Mouse (Mus musculus): ENCODE measurements at regions not wholly inside any gene's neighbourhood (a gene's known extent, or its start where the extent isn't known, plus 50 kb on each side); places are given as distances from the start of the nearest gene placed in this dataset.

DNA sequence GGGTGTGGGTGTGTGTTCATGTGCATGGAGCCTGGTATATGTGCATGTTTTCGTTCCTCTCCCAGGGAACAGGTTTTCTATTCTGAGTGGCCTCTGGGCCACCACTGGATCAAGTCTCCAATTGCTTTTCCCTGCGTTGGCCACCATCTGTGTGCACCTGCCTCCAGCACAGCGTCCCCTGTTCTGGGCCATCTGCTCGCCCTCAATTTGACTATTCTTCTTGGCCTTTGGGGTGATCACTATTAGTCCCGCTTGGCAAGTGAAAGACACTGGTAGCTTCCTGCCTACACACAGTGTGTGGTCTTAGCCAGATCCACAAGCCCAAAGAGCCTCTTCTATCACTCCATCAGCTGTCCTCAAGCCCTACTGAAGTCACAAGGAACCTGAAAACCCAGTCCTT, 80.8 kb upstream of the Ppp1r26 start:
- H3K9me3 ChIP-seq (ENCODE audit: control insufficient read depth, low read length): no peaks in the 10 kb centered on the region
- ATAC-seq (ENCODE audit: low FRiP score): no peak
- no peak overlapping the region for H3K27ac ChIP-seq
- no peak for DNase-seq (ENCODE audit: low spot score)
- no peaks in the 10 kb centered on the region for H3K27me3 ChIP-seq (ENCODE audit: control insufficient read depth, insufficient read depth, low read length)
- no peak overlapping the region for H3K9ac ChIP-seq
- WGBS: 71% methylated on average over 5 of the region's 5 CpGs
- peaks cover 18% of the 10 kb centered on the region for H3K4me1 ChIP-seq (replicated peaks; ENCODE audit: control insufficient read depth, insufficient read depth, low read length)
- no peaks in the 10 kb centered on the region for H3K36me3 ChIP-seq (replicated peaks; ENCODE audit: control insufficient read depth, insufficient read depth)
- no peak overlapping the region for H3K4me2 ChIP-seq (replicated peaks)
- H3K4me3 ChIP-seq (replicated peaks; ENCODE audit: low read length): no peak overlapping the region

DNA sequence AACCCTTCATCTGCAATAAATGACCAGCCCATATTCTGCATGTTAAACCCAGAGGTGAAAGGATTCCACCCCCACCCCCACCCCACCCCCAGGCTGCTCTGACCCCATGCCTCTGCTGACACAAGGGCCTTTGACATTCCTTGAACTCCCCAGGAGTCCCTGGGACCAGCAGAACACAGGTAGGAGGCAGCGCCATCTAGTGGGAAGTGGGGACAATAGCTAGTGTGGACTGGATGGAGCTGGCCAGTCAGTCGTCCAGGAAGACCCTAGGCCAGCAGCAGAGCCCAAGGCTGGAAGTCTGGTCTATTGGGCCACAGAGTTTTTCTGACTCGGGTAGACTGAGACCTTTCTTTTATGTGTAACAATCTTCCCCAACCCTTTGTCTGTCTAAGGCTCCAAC, 71.8 kb upstream of the Ppp1r26 start:
- no peak overlapping the region for H3K4me3 ChIP-seq (replicated peaks; ENCODE audit: low read length)
- ATAC-seq (ENCODE audit: low FRiP score) (no peak), DNase-seq (ENCODE audit: low spot score) (peak; percentile 62)
- H3K4me2 ChIP-seq (replicated peaks): no peak overlapping the region
- H3K27me3 ChIP-seq (ENCODE audit: control insufficient read depth, insufficient read depth, low read length): no peaks in the 10 kb centered on the region
- H3K9me3 ChIP-seq (ENCODE audit: control insufficient read depth, low read length): no peaks in the 10 kb centered on the region
- peaks cover 12% of the 10 kb centered on the region for H3K4me1 ChIP-seq (replicated peaks; ENCODE audit: control insufficient read depth, insufficient read depth, low read length)
- 18% methylated on average over 3 of the region's 3 CpGs for WGBS
- no peak overlapping the region for H3K27ac ChIP-seq
- no peaks in the 10 kb centered on the region for H3K36me3 ChIP-seq (replicated peaks; ENCODE audit: control insufficient read depth, insufficient read depth)
- H3K9ac ChIP-seq: no peak overlapping the region

DNA sequence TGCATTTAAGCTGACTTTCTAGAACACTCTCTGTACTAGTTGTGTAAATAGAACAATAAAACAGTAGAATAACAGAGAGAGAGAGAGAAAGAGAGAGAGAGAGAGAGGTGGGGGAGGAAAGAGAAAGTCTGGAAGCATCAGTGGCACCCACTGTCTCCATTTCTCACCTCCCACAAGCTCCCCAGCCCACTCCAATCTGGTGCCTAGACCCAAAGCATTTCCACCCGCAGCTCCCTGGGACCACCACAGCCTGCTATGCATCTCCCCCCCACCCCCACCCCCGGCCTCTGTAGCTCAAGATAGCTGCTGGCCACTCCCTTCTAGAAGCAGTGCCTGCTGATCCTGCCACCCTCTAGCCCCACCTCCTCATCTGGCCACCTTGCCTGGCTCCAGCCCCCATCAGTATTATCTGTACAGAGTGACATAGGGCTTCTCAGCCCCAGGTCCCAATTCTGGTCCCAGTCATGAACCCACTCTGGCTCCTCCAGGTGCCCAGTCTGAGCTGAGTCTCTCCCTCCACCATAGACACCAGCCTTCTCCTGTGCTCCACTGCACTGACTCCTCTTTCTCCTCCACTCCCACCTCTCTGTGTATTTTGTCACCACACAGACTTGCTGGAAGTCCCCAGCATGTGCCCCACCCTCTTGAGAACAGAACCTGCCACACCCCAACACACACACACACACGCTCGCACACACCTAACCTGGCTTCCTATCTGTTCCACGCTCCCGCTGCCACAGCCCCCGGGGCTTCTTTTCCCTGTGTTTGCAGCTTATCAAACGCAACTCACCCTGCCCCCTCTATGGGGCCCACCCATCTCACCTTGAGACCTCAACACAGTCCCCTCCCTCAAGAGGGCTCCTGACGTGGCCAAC, 68.4 kb upstream of the Ppp1r26 start:
- DNase-seq (ENCODE audit: low spot score) (no peak), ATAC-seq (ENCODE audit: low FRiP score) (no peak)
- Histone ChIP-seq H3K4me2 (replicated peaks) (no peak overlapping the region), H3K36me3 (replicated peaks; ENCODE audit: control insufficient read depth, insufficient read depth) (no peaks in the 10 kb centered on the region), H3K4me1 (replicated peaks; ENCODE audit: control insufficient read depth, insufficient read depth, low read length) (peaks cover 12% of the 10 kb centered on the region), H3K27ac (no peak overlapping the region), H3K9me3 (ENCODE audit: control insufficient read depth, low read length) (no peaks in the 10 kb centered on the region), H3K4me3 (replicated peaks; ENCODE audit: low read length) (no peak overlapping the region), H3K9ac (no peak overlapping the region), H3K27me3 (ENCODE audit: control insufficient read depth, insufficient read depth, low read length) (no peaks in the 10 kb centered on the region)
- WGBS: 80% methylated on average over 9 of the region's 9 CpGs

DNA sequence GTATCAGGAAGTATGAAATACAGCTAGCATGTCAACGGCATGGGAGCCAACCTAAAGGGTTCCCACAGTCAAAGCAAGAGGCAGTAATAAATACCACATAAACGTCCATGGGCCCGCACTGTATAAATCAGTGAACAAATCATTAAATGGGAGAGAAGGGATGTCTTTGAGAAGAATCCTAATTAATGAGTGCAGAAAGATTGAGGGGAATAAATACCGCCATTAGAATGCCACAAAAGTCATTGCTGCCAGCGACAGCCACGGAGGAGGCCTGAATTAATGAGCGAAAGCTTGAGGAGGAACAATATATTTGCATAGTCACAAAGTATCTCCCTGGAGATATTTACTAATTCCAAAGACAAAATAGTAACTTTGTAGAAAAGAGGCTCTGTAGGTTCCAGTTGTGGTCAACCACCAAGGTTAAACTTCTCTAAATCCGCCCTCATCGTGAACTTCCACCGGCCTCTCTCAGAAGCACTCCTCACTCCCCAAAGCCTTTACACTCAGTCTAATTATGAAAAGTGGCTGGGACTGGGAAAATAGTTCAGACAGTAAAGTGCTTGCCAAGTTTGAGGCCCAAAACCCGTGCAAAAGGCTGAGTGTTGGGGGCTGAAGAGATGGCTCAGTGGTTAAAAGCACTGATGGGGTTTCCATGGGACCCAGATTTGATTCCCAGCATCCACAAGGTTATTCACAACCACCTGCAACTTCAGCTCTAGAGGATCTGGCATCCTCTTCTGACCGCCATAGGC, 64.4 kb upstream of the Ppp1r26 start:
- Histone ChIP-seq H3K9me3 (ENCODE audit: control insufficient read depth, low read length) (no peaks in the 10 kb centered on the region), H3K4me3 (replicated peaks; ENCODE audit: low read length) (no peak overlapping the region), H3K4me1 (replicated peaks; ENCODE audit: control insufficient read depth, insufficient read depth, low read length) (peaks cover 39% of the 10 kb centered on the region), H3K27ac (no peak overlapping the region), H3K36me3 (replicated peaks; ENCODE audit: control insufficient read depth, insufficient read depth) (no peaks in the 10 kb centered on the region), H3K27me3 (ENCODE audit: control insufficient read depth, insufficient read depth, low read length) (no peaks in the 10 kb centered on the region), H3K9ac (no peak overlapping the region), H3K4me2 (replicated peaks) (no peak overlapping the region)
- DNase-seq (ENCODE audit: low spot score): no peak
- ATAC-seq (ENCODE audit: low FRiP score): no peak
- WGBS: 58% methylated on average over 12 of the region's 12 CpGs

DNA sequence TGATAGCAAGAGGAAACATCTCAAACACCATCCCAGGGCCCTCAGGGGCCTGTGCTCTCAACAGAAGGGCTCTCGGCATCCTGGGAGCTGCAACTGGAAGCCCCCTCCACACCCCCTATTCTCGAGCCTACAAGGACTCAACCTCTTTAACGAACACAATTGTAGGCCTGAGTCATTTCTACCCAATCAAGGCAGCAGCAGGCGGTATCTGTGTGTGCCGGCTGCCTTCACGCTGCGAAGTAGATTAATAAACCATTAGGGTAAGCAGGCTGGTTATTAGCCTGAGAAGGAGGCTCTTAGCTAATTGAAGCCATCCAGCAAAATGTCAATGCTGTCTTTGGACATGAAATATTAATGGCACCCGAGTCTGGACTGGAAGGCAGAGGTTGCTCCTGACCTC, 61.7 kb upstream of the Ppp1r26 start:
- peak overlapping the region; percentile 67 for H3K27ac ChIP-seq
- no peak overlapping the region for H3K4me3 ChIP-seq (replicated peaks; ENCODE audit: low read length)
- 18% methylated on average over 8 of the region's 8 CpGs for WGBS
- no peak overlapping the region for H3K9ac ChIP-seq
- ATAC-seq (ENCODE audit: low FRiP score) (peak; percentile 76), DNase-seq (ENCODE audit: low spot score) (peak; percentile 60)
- peaks cover 52% of the 10 kb centered on the region for H3K4me1 ChIP-seq (replicated peaks; ENCODE audit: control insufficient read depth, insufficient read depth, low read length)
- no peaks in the 10 kb centered on the region for H3K36me3 ChIP-seq (replicated peaks; ENCODE audit: control insufficient read depth, insufficient read depth)
- no peak overlapping the region for H3K4me2 ChIP-seq (replicated peaks)
- H3K27me3 ChIP-seq (ENCODE audit: control insufficient read depth, insufficient read depth, low read length): no peaks in the 10 kb centered on the region
- H3K9me3 ChIP-seq (ENCODE audit: control insufficient read depth, low read length): no peaks in the 10 kb centered on the region

DNA sequence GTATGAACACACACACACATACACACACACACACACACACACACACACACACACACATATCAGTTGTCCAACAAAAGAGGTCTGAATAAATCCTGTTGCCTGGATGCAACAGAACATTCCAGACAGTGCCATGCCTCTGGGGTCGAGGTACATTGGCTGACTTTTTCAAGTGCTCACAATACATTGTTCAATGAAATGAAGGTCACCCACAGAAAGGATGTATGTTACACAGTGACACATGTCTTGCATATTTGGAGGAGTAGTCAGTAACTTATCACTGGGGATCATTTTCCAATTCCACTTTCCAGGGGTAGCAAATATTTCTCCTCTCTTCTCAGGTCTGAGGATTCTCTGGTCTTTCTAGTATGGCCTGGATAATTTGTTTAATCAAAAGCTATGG, 59.8 kb upstream of the Ppp1r26 start:
- Histone ChIP-seq H3K9ac (no peak overlapping the region), H3K4me3 (replicated peaks; ENCODE audit: low read length) (no peak overlapping the region), H3K27ac (peak overlapping the region; percentile 26; the same call in 1 of the 2 replicates), H3K27me3 (ENCODE audit: control insufficient read depth, insufficient read depth, low read length) (no peaks in the 10 kb centered on the region), H3K4me2 (replicated peaks) (no peak overlapping the region), H3K4me1 (replicated peaks; ENCODE audit: control insufficient read depth, insufficient read depth, low read length) (peaks cover 39% of the 10 kb centered on the region), H3K36me3 (replicated peaks; ENCODE audit: control insufficient read depth, insufficient read depth) (no peaks in the 10 kb centered on the region), H3K9me3 (ENCODE audit: control insufficient read depth, low read length) (no peaks in the 10 kb centered on the region)
- no peak for DNase-seq (ENCODE audit: low spot score)
- no peak for ATAC-seq (ENCODE audit: low FRiP score)
- WGBS: 53% methylated on average over 1 of the region's 1 CpGs

DNA sequence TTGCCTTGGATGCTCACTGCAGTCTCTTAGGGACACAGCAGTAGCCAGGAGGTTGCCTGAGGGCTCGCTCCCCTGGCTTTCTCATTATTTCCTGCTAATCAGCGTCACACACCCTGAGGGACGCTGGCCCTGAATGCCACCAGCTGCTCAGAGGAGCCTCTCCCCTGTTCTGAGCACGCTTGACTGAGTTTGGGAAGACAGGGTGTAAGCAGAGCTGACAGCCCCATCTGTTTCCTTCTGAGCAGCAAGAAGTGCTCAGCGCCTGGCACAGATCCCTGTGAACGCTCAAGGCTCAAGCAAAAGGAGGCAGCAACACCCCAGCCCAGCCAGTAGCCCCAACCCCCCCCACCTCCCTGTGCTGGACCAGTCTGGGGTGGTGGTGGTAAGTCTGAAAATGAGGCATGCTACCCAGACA, 59.2 kb upstream of the Ppp1r26 start:
- Histone ChIP-seq H3K9me3 (ENCODE audit: control insufficient read depth, low read length) (no peaks in the 10 kb centered on the region), H3K4me2 (replicated peaks) (no peak overlapping the region), H3K36me3 (replicated peaks; ENCODE audit: control insufficient read depth, insufficient read depth) (no peaks in the 10 kb centered on the region), H3K27ac (peak overlapping the region; percentile 26), H3K9ac (no peak overlapping the region), H3K4me3 (replicated peaks; ENCODE audit: low read length) (no peak overlapping the region), H3K27me3 (ENCODE audit: control insufficient read depth, insufficient read depth, low read length) (no peaks in the 10 kb centered on the region), H3K4me1 (replicated peaks; ENCODE audit: control insufficient read depth, insufficient read depth, low read length) (peaks cover 39% of the 10 kb centered on the region)
- DNase-seq (ENCODE audit: low spot score) (peak; percentile 74), ATAC-seq (ENCODE audit: low FRiP score) (peak; percentile 85)
- WGBS: 4% methylated on average over 6 of the region's 6 CpGs

DNA sequence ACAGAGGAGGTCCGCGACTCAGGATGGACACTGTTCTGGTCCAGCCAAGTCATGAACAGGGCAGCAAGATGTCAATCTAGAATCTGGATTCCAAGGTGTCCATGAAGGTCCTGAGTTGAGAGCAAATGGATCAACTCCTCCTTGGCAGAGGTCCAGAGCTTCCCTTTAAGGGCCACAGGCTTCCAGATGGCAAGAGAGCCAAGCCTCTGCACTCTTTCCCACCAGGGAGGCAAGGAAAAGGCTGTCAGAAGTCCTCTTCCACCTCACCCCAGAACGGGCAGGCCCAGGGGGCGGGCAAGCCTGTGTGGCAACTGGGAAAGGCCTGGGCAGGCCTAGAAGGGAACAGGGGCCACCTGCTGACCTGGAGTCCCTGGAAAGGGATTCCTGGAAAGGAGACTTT, 58.7 kb upstream of the Ppp1r26 start:
- Histone ChIP-seq H3K9me3 (ENCODE audit: control insufficient read depth, low read length) (no peaks in the 10 kb centered on the region), H3K36me3 (replicated peaks; ENCODE audit: control insufficient read depth, insufficient read depth) (no peaks in the 10 kb centered on the region), H3K27me3 (ENCODE audit: control insufficient read depth, insufficient read depth, low read length) (no peaks in the 10 kb centered on the region), H3K4me3 (replicated peaks; ENCODE audit: low read length) (no peak overlapping the region), H3K4me1 (replicated peaks; ENCODE audit: control insufficient read depth, insufficient read depth, low read length) (peaks cover 39% of the 10 kb centered on the region), H3K27ac (peak overlapping the region; percentile 26), H3K9ac (no peak overlapping the region), H3K4me2 (replicated peaks) (no peak overlapping the region)
- no peak for ATAC-seq (ENCODE audit: low FRiP score)
- 69% methylated on average over 4 of the region's 4 CpGs for WGBS
- no peak for DNase-seq (ENCODE audit: low spot score)

DNA sequence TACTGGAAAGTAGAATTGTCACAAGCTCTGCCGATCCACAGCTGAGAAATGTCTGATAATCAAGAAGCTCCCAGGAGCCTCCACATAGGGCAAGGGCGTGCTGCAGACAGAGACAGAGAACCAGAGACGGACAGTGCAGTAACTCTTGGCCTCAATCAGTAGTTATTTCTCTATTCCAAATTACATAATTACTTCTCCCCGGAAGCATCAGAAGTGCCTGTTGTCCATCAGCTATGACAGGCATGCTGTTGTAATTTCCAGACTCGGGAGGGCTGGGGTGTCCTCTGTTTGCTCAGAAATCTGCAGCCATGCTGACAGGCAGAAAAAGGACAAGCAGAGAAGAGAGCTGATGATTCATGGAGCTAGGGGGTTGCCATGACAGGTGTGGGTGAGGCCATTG, 56.9 kb upstream of the Ppp1r26 start:
- 82% methylated on average over 5 of the region's 5 CpGs for whole genome bisulfite sequencing
- ATAC-seq (ENCODE audit: low FRiP score): no peak
- Histone ChIP-seq H3K4me2 (replicated peaks) (no peak overlapping the region), H3K27ac (no peak overlapping the region), H3K9me3 (ENCODE audit: control insufficient read depth, low read length) (no peaks in the 10 kb centered on the region), H3K9ac (no peak overlapping the region), H3K4me3 (replicated peaks; ENCODE audit: low read length) (no peak overlapping the region), H3K4me1 (replicated peaks; ENCODE audit: control insufficient read depth, insufficient read depth, low read length) (peaks cover 36% of the 10 kb centered on the region), H3K36me3 (replicated peaks; ENCODE audit: control insufficient read depth, insufficient read depth) (no peaks in the 10 kb centered on the region), H3K27me3 (ENCODE audit: control insufficient read depth, insufficient read depth, low read length) (no peaks in the 10 kb centered on the region)
- DNase-seq (ENCODE audit: low spot score): no peak
